Mouse (Mus musculus) C2C12 (cell line): ENCODE measurements at regions not wholly inside any gene's neighbourhood (a gene's known extent, or its start where the extent isn't known, plus 50 kb on each side); places are given as distances from the start of the nearest gene placed in this dataset.

Experiments used
- CTCF ChIP-seq: IDR thresholded peaks from one replicate; pipeline ENCODE4 v1.5.1; 2011; ENCODE audit not compliant: control insufficient read depth, insufficient read depth, insufficient read length
- MAX ChIP-seq: IDR thresholded peaks from one replicate; pipeline ENCODE4 v1.6.1; 2011; ENCODE audit warnings: mild to moderate bottlenecking, control low read depth
- MYOD1 ChIP-seq: IDR thresholded peaks from one replicate; pipeline ENCODE4 v1.6.1; 2011; ENCODE audit warnings: low read depth; ENCODE audit not compliant: control insufficient read depth, insufficient read length
- USF1 ChIP-seq: IDR thresholded peaks from one replicate; pipeline ENCODE4 v1.6.1; 2011; ENCODE audit warnings: low read depth, mild to moderate bottlenecking, control low read depth, moderate library complexity

DNA sequence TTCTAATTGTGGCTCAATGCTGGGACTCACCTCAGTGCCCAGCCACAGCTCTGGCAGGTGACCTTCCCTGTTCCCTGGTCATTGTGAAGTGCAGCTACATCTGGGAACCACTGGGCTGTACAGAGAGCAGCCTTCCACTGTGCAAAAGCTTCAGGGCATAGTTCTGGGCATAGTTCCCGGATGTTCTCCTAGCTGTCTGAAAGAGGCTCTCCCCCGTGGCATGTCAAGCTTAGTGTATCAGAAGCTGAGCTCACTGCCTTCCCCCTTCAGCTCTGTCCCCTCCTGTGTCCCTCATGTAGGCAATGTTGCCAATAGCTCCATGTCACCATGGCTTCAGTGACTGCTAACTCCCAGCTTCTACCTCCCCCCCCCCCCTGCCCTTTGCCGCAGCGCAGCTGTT, 75.1 kb downstream of the Foxb1 start:
- no peak for TF ChIP-seq CTCF
- no peak for TF ChIP-seq USF1
- no peak for TF ChIP-seq MAX
- TF ChIP-seq MYOD1 = no peak
